Comparison of ENCODE assay signal across 14 mouse cellular contexts in genomic region chr8:35883456-35883780, GRCm38 (mm10).
A peak's percentile ranks its signal among the peaks of the same experiment; 100 is the strongest.
DNase-seq lines count a peak whose midpoint lies in the region; ATAC-seq lines count a peak whose summit lies in the region.
"Had no signal": no experiment of that assay in that cellular context is flagged by ENCODE, and none has a peak within 500 bp of the region (broad histone marks: within the 10 kb centered on the region; RNA-seq: fewer than 3 reads in every experiment).

No protein-coding gene starts in this region.

- H3K36me3 ChIP-seq in forebrain, embryonic 12.5 days (replicated peaks), result no peaks in the 10 kb centered on the region
- no peaks in the 10 kb centered on the region for H3K36me3 ChIP-seq in forebrain, embryonic 11.5 days (ENCODE audit: control insufficient read depth, insufficient read depth, low read length)
- H3K36me3 ChIP-seq in midbrain, embryonic 11.5 days (ENCODE audit: control insufficient read depth, insufficient read depth, low read length), result no peaks in the 10 kb centered on the region
- no peaks in the 10 kb centered on the region for H3K36me3 ChIP-seq in midbrain, embryonic 10.5 days
- no peaks in the 10 kb centered on the region for H3K36me3 ChIP-seq in midbrain, embryonic 13.5 days
- H3K36me3 ChIP-seq: intestine, embryonic 15.5 days; limb, embryonic 15.5 days; stomach, embryonic 15.5 days had no signal

- no peak overlapping the region for H3K9ac ChIP-seq in forebrain, embryonic 12.5 days
- no peak overlapping the region for H3K9ac ChIP-seq in forebrain, embryonic 11.5 days (ENCODE audit: low read length)
- no peak overlapping the region for H3K9ac ChIP-seq in midbrain, embryonic 11.5 days (ENCODE audit: low read length)
- H3K9ac ChIP-seq in midbrain, embryonic 13.5 days (replicated peaks), result 0 out of 2 replicates have a peak overlapping the region, but pooled peaks have one; percentile 32
- H3K9ac ChIP-seq: intestine, embryonic 15.5 days; limb, embryonic 15.5 days; stomach, embryonic 15.5 days had no signal

- no peaks in the 10 kb centered on the region for H3K9me3 ChIP-seq in forebrain, embryonic 12.5 days
- no peaks in the 10 kb centered on the region for H3K9me3 ChIP-seq in forebrain, embryonic 11.5 days (ENCODE audit: control insufficient read depth, low read length)
- 0 out of 2 replicates have a peak, but pooled peaks cover 2% of the 10 kb centered on the region for H3K9me3 ChIP-seq in midbrain, embryonic 11.5 days (ENCODE audit: control insufficient read depth, low read length)
- H3K9me3 ChIP-seq in midbrain, embryonic 10.5 days (replicated peaks), result no peaks in the 10 kb centered on the region
- H3K9me3 ChIP-seq in midbrain, embryonic 13.5 days, result peaks cover 6% of the 10 kb centered on the region
- H3K9me3 ChIP-seq: intestine, embryonic 15.5 days; limb, embryonic 15.5 days; stomach, embryonic 15.5 days had no signal

- no peaks in the 10 kb centered on the region for H3K27me3 ChIP-seq in forebrain, embryonic 12.5 days
- H3K27me3 ChIP-seq in forebrain, embryonic 11.5 days (ENCODE audit: control insufficient read depth, insufficient read depth, low read length), result no peaks in the 10 kb centered on the region
- H3K27me3 ChIP-seq in midbrain, embryonic 11.5 days (ENCODE audit: control insufficient read depth, insufficient read depth, low read length), result no peaks in the 10 kb centered on the region
- no peaks in the 10 kb centered on the region for H3K27me3 ChIP-seq in midbrain, embryonic 10.5 days (ENCODE audit: low read depth, poor library complexity, severe bottlenecking)
- H3K27me3 ChIP-seq in midbrain, embryonic 13.5 days, result no peaks in the 10 kb centered on the region
- H3K27me3 ChIP-seq: intestine, embryonic 15.5 days; limb, embryonic 15.5 days; stomach, embryonic 15.5 days had no signal

- no peak for DNase-seq in forebrain, embryonic 11.5 days (ENCODE audit: low spot score)
- DNase-seq in midbrain, embryonic 11.5 days (ENCODE audit: low spot score, missing footprints), result peak; percentile 87
- no peak for DNase-seq in midbrain, embryonic 10.5 days (ENCODE audit: low spot score)
- DNase-seq in layer of hippocampus, adult 9-10 months (ENCODE audit: low spot score), result no peak
- no peak for DNase-seq in gastrocnemius, adult 18-20 months (ENCODE audit: low spot score)
- DNase-seq: lung, adult 18-20 months had no signal

- H3K4me2 ChIP-seq in forebrain, embryonic 12.5 days, result peak overlapping the region; percentile 31
- no peak overlapping the region for H3K4me2 ChIP-seq in forebrain, embryonic 11.5 days (ENCODE audit: low read depth, low read length, severe bottlenecking)
- H3K4me2 ChIP-seq in midbrain, embryonic 11.5 days, result no peak overlapping the region
- peak overlapping the region; percentile 40; the same call in 1 of the 2 replicates for H3K4me2 ChIP-seq in midbrain, embryonic 13.5 days (replicated peaks)
- H3K4me2 ChIP-seq: intestine, embryonic 15.5 days; limb, embryonic 15.5 days; stomach, embryonic 15.5 days had no signal

- peak; percentile 51; the same call in 1 of the 2 replicates for ATAC-seq in forebrain, embryonic 12.5 days (ENCODE audit: low FRiP score)
- ATAC-seq in forebrain, embryonic 11.5 days (replicated peaks; ENCODE audit: low FRiP score), result no peak
- ATAC-seq in midbrain, embryonic 11.5 days (ENCODE audit: low FRiP score), result no peak
- peak; percentile 65 for ATAC-seq in midbrain, embryonic 13.5 days
- ATAC-seq in monocyte, adult 5-6 weeks (replicated peaks; ENCODE audit: insufficient number of reproducible peaks, low FRiP score, low TSS enrichment, poor library complexity, severe bottlenecking), result no peak
- ATAC-seq: activated CD4-positive, CD25-positive, alpha-beta regulatory T cell, adult 4 months had no signal

- H3K27ac ChIP-seq in forebrain, embryonic 12.5 days, result peak overlapping the region; percentile 74
- no peak overlapping the region for H3K27ac ChIP-seq in forebrain, embryonic 11.5 days (ENCODE audit: low read depth, low read length)
- H3K27ac ChIP-seq in midbrain, embryonic 11.5 days (ENCODE audit: low read depth, low read length), result no peak overlapping the region
- H3K27ac ChIP-seq in midbrain, embryonic 10.5 days (replicated peaks), result no peak overlapping the region
- H3K27ac ChIP-seq in midbrain, embryonic 13.5 days, result peak overlapping the region; percentile 84
- H3K27ac ChIP-seq: intestine, embryonic 15.5 days; limb, embryonic 15.5 days; stomach, embryonic 15.5 days had no signal

- 42% methylated on average over 1 of the region's 1 CpGs for WGBS in forebrain, embryonic 12.5 days
- 48% methylated on average over 1 of the region's 1 CpGs for WGBS in forebrain, embryonic 11.5 days
- WGBS in midbrain, embryonic 11.5 days, result 70% methylated on average over 1 of the region's 1 CpGs
- 69% methylated on average over 1 of the region's 1 CpGs for WGBS in midbrain, embryonic 10.5 days
- WGBS in midbrain, embryonic 13.5 days, result 26% methylated on average over 1 of the region's 1 CpGs

- H3K4me3 ChIP-seq in forebrain, embryonic 12.5 days (replicated peaks), result no peak overlapping the region
- no peak overlapping the region for H3K4me3 ChIP-seq in forebrain, embryonic 11.5 days (ENCODE audit: low read depth, low read length)
- no peak overlapping the region for H3K4me3 ChIP-seq in midbrain, embryonic 11.5 days (ENCODE audit: low read depth, low read length)
- no peak overlapping the region for H3K4me3 ChIP-seq in midbrain, embryonic 10.5 days
- H3K4me3 ChIP-seq in midbrain, embryonic 13.5 days (replicated peaks), result no peak overlapping the region
- H3K4me3 ChIP-seq: intestine, embryonic 15.5 days; limb, embryonic 15.5 days; myocyte; stomach, embryonic 15.5 days had no signal

- peaks cover 14% of the 10 kb centered on the region for H3K4me1 ChIP-seq in forebrain, embryonic 12.5 days
- no peaks in the 10 kb centered on the region for H3K4me1 ChIP-seq in forebrain, embryonic 11.5 days (replicated peaks; ENCODE audit: control insufficient read depth, insufficient read depth, low read length)
- H3K4me1 ChIP-seq in midbrain, embryonic 11.5 days (ENCODE audit: control insufficient read depth, insufficient read depth, low read length), result peaks cover 5% of the 10 kb centered on the region
- H3K4me1 ChIP-seq in midbrain, embryonic 10.5 days, result peaks cover 18% of the 10 kb centered on the region
- peaks cover 34% of the 10 kb centered on the region for H3K4me1 ChIP-seq in midbrain, embryonic 13.5 days (replicated peaks)

Comparison
In these comparisons a context has a peak if more than half of its experiments do, and no peak if none do; other contexts are left out.
1. ATAC-seq: peak in forebrain, embryonic 12.5 days (single experiment) and midbrain, embryonic 13.5 days (single experiment); none in forebrain, embryonic 11.5 days (single experiment), midbrain, embryonic 11.5 days (single experiment) and monocyte, adult 5-6 weeks (single experiment).
2. H3K27ac ChIP-seq: peak in forebrain, embryonic 12.5 days (single experiment) and midbrain, embryonic 13.5 days (single experiment); none in forebrain, embryonic 11.5 days (single experiment), midbrain, embryonic 11.5 days (single experiment) and midbrain, embryonic 10.5 days (single experiment).
3. H3K4me2 ChIP-seq: peak in forebrain, embryonic 12.5 days (single experiment) and midbrain, embryonic 13.5 days (single experiment); none in forebrain, embryonic 11.5 days (single experiment) and midbrain, embryonic 11.5 days (single experiment).